Mouse (Mus musculus) CH12.LX (cell line): ENCODE data around the gene Lnx1. TPM values are rescaled to one million over a fixed set of nuclear protein-coding genes. Genes with fewer than 3 reads are reported as not detected.

Experiments used
- DNase-seq: peaks from one replicate; pipeline ENCODE4 v3.0.0-alpha.2; 2013; ENCODE audit errors: extremely low read depth
- H3K27ac ChIP-seq: 2 replicates; pipeline ENCODE4 v1.5.1; 2012; ENCODE audit warnings: low read depth, mild to moderate bottlenecking, control low read depth, moderate library complexity; ENCODE audit not compliant: insufficient read depth
- H3K27me3 ChIP-seq: replicated peaks from 2 replicates; pipeline ENCODE3; 2012; ENCODE audit warnings: inconsistent platforms
- H3K36me3 ChIP-seq, 2 experiments: replicated peaks in 1 of 2; 2 replicates each; pipeline versions ENCODE3 to v1.6.1; 2012; ENCODE audit warnings: inconsistent platforms in 1 of 2, low read length in 1 of 2, mild to moderate bottlenecking in 1 of 2, mixed read lengths in 1 of 2, moderate library complexity in 1 of 2; ENCODE audit not compliant: control insufficient read depth in 1 of 2, insufficient read depth in 1 of 2
- H3K4me1 ChIP-seq, 2 experiments: 2 replicates each; pipeline ENCODE4 v1.6.1; 2012; ENCODE audit warnings: inconsistent platforms in 1 of 2, moderate library complexity in 1 of 2; ENCODE audit not compliant: insufficient read depth in 2 of 2, control insufficient read depth in 1 of 2
- H3K4me2 ChIP-seq: 2 replicates; pipeline ENCODE4 v1.6.1; 2012; ENCODE audit warnings: low read depth, mild to moderate bottlenecking, control low read depth; ENCODE audit not compliant: poor library complexity, insufficient read depth, severe bottlenecking
- H3K4me3 ChIP-seq, 3 experiments: fragments of 150-350 bp in 1 of 3; sonication (generic) in 1 of 3; replicated peaks in 1 of 3; 2 replicates each; pipeline versions ENCODE3 to v1.5.1; 2011 to 2012; ENCODE audit warnings: low read depth in 2 of 3, low read length in 2 of 3, mild to moderate bottlenecking in 2 of 3, moderate library complexity in 2 of 3, control low read depth in 1 of 3, improper control_type of control experiment in 1 of 3, inconsistent platforms in 1 of 3, mixed read lengths in 1 of 3; ENCODE audit not compliant: poor library complexity in 1 of 3
- H3K79me2 ChIP-seq: replicated peaks from 2 replicates; pipeline ENCODE4 v1.6.1; 2012; ENCODE audit warnings: mild to moderate bottlenecking, moderate library complexity; ENCODE audit not compliant: control insufficient read depth, poor library complexity, insufficient read depth, severe bottlenecking; ENCODE audit errors: extremely low read depth
- H3K9ac ChIP-seq: 2 replicates; pipeline ENCODE4 v1.6.1; 2012; ENCODE audit warnings: low read depth, mild to moderate bottlenecking, control low read depth, moderate library complexity; ENCODE audit not compliant: insufficient read depth
- H3K9me3 ChIP-seq: replicated peaks from 2 replicates; pipeline ENCODE3; 2012; ENCODE audit warnings: low read length, inconsistent platforms, mixed read lengths
- BHLHE40 ChIP-seq: IDR thresholded peaks from 2 replicates; pipeline ENCODE4 v1.6.1; 2011; ENCODE audit warnings: mild to moderate bottlenecking, low read depth, low read length, improper control_type of control experiment
- CHD2 ChIP-seq: IDR thresholded peaks from 2 replicates; pipeline ENCODE4 v1.6.1; 2011; ENCODE audit warnings: low read length, improper control_type of control experiment
- EP300 ChIP-seq: IDR thresholded peaks from 2 replicates; pipeline ENCODE4 v1.6.1; 2011; ENCODE audit warnings: low read length, improper control_type of control experiment
- ETS1 ChIP-seq: conservative IDR thresholded peaks from 2 replicates; pipeline ENCODE4 v1.6.1; 2012; ENCODE audit warnings: low read depth, mild to moderate bottlenecking, inconsistent platforms, low read length, improper control_type of control experiment, moderate library complexity
- GABPA ChIP-seq: IDR thresholded peaks from 2 replicates; pipeline ENCODE4 v1.6.1; 2012; ENCODE audit warnings: low read depth, low read length, improper control_type of control experiment, inconsistent platforms; ENCODE audit not compliant: insufficient replicate concordance
- IRF4 ChIP-seq: IDR thresholded peaks from 2 replicates; pipeline ENCODE4 v1.6.1; 2014; ENCODE audit warnings: low read depth, mild to moderate bottlenecking, inconsistent platforms, low read length, improper control_type of control experiment
- MAX ChIP-seq: IDR thresholded peaks from 2 replicates; pipeline ENCODE4 v1.6.1; 2011; ENCODE audit warnings: low read length, improper control_type of control experiment
- MAZ ChIP-seq: IDR thresholded peaks from 2 replicates; pipeline ENCODE4 v1.6.1; 2012; ENCODE audit warnings: low read depth, mild to moderate bottlenecking, inconsistent platforms, low read length, improper control_type of control experiment, moderate library complexity
- MYC ChIP-seq: IDR thresholded peaks from 2 replicates; pipeline ENCODE4 v1.6.1; 2011; ENCODE audit warnings: low read depth, mild to moderate bottlenecking, improper control_type of control experiment, low read length
- NELFE ChIP-seq: IDR thresholded peaks from 2 replicates; pipeline ENCODE4 v1.6.1; 2011; ENCODE audit warnings: low read depth, low read length, improper control_type of control experiment
- NRF1 ChIP-seq: IDR thresholded peaks from 2 replicates; pipeline ENCODE4 v1.6.1; 2014; ENCODE audit warnings: low read depth, mild to moderate bottlenecking, inconsistent platforms, low read length, improper control_type of control experiment, moderate library complexity
- PAX5 ChIP-seq: IDR thresholded peaks from 2 replicates; pipeline ENCODE4 v1.6.1; 2012; ENCODE audit warnings: low read length, inconsistent platforms, mixed read lengths
- POLR2A ChIP-seq: IDR thresholded peaks from 2 replicates; pipeline ENCODE4 v1.6.1; 2011; ENCODE audit warnings: low read depth, mild to moderate bottlenecking, improper control_type of control experiment, low read length
- RCOR1 ChIP-seq: conservative IDR thresholded peaks from 2 replicates; pipeline ENCODE4 v1.6.1; 2012; ENCODE audit warnings: low read depth, mild to moderate bottlenecking, inconsistent platforms, low read length, improper control_type of control experiment
- SIN3A ChIP-seq: IDR thresholded peaks from 2 replicates; pipeline ENCODE4 v1.6.1; 2012; ENCODE audit warnings: low read length, improper control_type of control experiment, inconsistent platforms
- TBP ChIP-seq: conservative IDR thresholded peaks from 2 replicates; pipeline ENCODE4 v1.6.1; 2011; ENCODE audit warnings: low read depth, low read length, improper control_type of control experiment
- TCF12 ChIP-seq: IDR thresholded peaks from 2 replicates; pipeline ENCODE4 v1.6.1; 2014; ENCODE audit warnings: low read depth, mild to moderate bottlenecking, inconsistent platforms, low read length, improper control_type of control experiment
- ZC3H11A ChIP-seq: IDR thresholded peaks from 2 replicates; pipeline ENCODE4 v1.6.1; 2012; ENCODE audit warnings: low read depth, mild to moderate bottlenecking, inconsistent platforms, low read length, improper control_type of control experiment
- ZMIZ1 ChIP-seq: IDR thresholded peaks from 2 replicates; pipeline ENCODE4 v1.6.1; 2012; ENCODE audit warnings: low read depth, mild to moderate bottlenecking, inconsistent platforms, low read length, improper control_type of control experiment
- ZNF384 ChIP-seq: IDR thresholded peaks from 2 replicates; pipeline ENCODE4 v1.6.1; 2012; ENCODE audit warnings: low read depth, low read length, improper control_type of control experiment, inconsistent platforms
- dilution Hi-C: fragments of 300-500 bp; cut with MboI; formaldehyde crosslinking; loops from 2 replicates; pipeline ENCODE4 v1.14.3; 2020; ENCODE audit warnings: low sequenced_read_pairs; ENCODE audit not compliant: extremely low pct_unique_long_range_greater_than_20kb, extremely low pct_ligation_motif_present
- in situ Hi-C: fragments of 300-500 bp; cut with MboI; formaldehyde crosslinking; loops from 3 replicates; pipeline ENCODE4 v1.14.3; 2019; ENCODE audit warnings: low sequenced_read_pairs, low pct_ligation_motif_present, low pct_unique_long_range_greater_than_20kb, mixed read lengths
- polyA plus RNA-seq: library from polyadenylated mRNA; unstranded; fragments of >175 nt; gene quantifications from 2 replicates; pipeline ENCODE4 v1.2.1, GENCODE M21; 2012; ENCODE audit warnings: low read depth; ENCODE audit not compliant: insufficient read length
- total RNA-seq, 2 experiments: library from RNA; depleted of rRNA; stranded (reverse); fragments of 300-350 nt in 1 of 2; fragments of >200 nt in 1 of 2; gene quantifications; 2 replicates each; pipeline ENCODE4 v1.2.3; 2012 to 2014

The Lnx1 gene
- total and polyA plus RNA-seq, 3 experiments, result 0.08 to 0.26 (median 0.16) TPM

GRCm38 (mm10) chr5:74634391-74634790 lies 68.3 kb downstream of the Lnx1 start:
- Histone ChIP-seq H3K4me2 (no peak overlapping the region), H3K36me3 (no peaks in the 10 kb centered on the region), H3K27me3 (no peaks in the 10 kb centered on the region), H3K4me3 (no peak overlapping the region), H3K9me3 (no peaks in the 10 kb centered on the region), H3K27ac (no peak overlapping the region), H3K4me1 (no peaks in the 10 kb centered on the region), H3K9ac (no peak overlapping the region), H3K79me2 (no peaks in the 10 kb centered on the region)
- in situ Hi-C loops (loop anchor here (25.0 kb wide), 1 partner anchor 528 kb away; the partner anchor contains the start of gene Pdgfra), dilution Hi-C loops (no loop called here)
- no peak for DNase-seq
- TF ChIP-seq ZMIZ1 (no peak), POLR2A (no peak), ZC3H11A (no peak), NELFE (no peak), ZNF384 (no peak), MAX (no peak), SIN3A (no peak), PAX5 (no peak), BHLHE40 (no peak), MYC (no peak), IRF4 (no peak), CHD2 (no peak), NRF1 (no peak), TBP (no peak), RCOR1 (no peak), MAZ (no peak)

GRCm38 (mm10) chr5:74633453-74633852 lies 69.3 kb downstream of the Lnx1 start:
- H3K4me2 ChIP-seq, result no peak overlapping the region

More at GRCm38 (mm10) chr5:74633453-74633852, 69.3 kb downstream of the Lnx1 start:
- in situ Hi-C loops (loop anchor here (25.0 kb wide), 1 partner anchor 529 kb away; the partner anchor contains the start of gene Pdgfra), dilution Hi-C loops (no loop called here)
- Histone ChIP-seq H3K36me3 (no peaks in the 10 kb centered on the region), H3K9me3 (no peaks in the 10 kb centered on the region), H3K79me2 (no peaks in the 10 kb centered on the region), H3K9ac (no peak overlapping the region), H3K27ac (no peak overlapping the region), H3K27me3 (no peaks in the 10 kb centered on the region), H3K4me1 (no peaks in the 10 kb centered on the region), H3K4me3 (no peak overlapping the region)
- TF ChIP-seq ETS1 (no peak), MAX (no peak), EP300 (no peak), TCF12 (no peak), GABPA (no peak)
- no peak for DNase-seq
